Mouse (Mus musculus) right cerebral cortex, adult 2 months (tissue): ENCODE data around the gene Rbm5.

Experiments
- DNase-seq, 2 experiments: peaks; one replicate each; pipeline ENCODE4 v3.0.0; 2021 to 2022; ENCODE audit warnings: low spot score in 2 of 2

Gene Rbm5

GRCm38 (mm10) chr9:107734567-107734971 lies 36.2 kb downstream of the Rbm5 start:
- DNase-seq: no peak

- DNase-seq: no peak
Observed at GRCm38 (mm10) chr9:107729709-107730108, 41.1 kb downstream of the Rbm5 start.

GRCm38 (mm10) chr9:107728919-107729670 lies 41.7 kb downstream of the Rbm5 start:
- no peak for DNase-seq

- DNase-seq: no peak
Observed at GRCm38 (mm10) chr9:107727041-107727440, 43.8 kb downstream of the Rbm5 start.

- no peak for DNase-seq
Observed at GRCm38 (mm10) chr9:107724796-107725195, 46.0 kb downstream of the Rbm5 start.

GRCm38 (mm10) chr9:107723794-107724531 lies 46.8 kb downstream of the Rbm5 start:
- DNase-seq: no peak

GRCm38 (mm10) chr9:107723292-107723691 lies 47.5 kb downstream of the Rbm5 start:
- DNase-seq: no peak

GRCm38 (mm10) chr9:107718781-107719540 lies 51.8 kb downstream of the Rbm5 start:
- DNase-seq: no peak

GRCm38 (mm10) chr9:107716951-107717350 lies 53.8 kb downstream of the Rbm5 start:
- no peak for DNase-seq

GRCm38 (mm10) chr9:107715632-107716031 lies 55.2 kb downstream of the Rbm5 start:
- DNase-seq: no peak

- no peak for DNase-seq
Observed at GRCm38 (mm10) chr9:107714221-107714952, 56.4 kb downstream of the Rbm5 start.

- peak; percentile 57 to 67 for DNase-seq
Observed at GRCm38 (mm10) chr9:107709697-107710483, 60.9 kb downstream of the Rbm5 start, which contains the start of gene Sema3f. Sema3f (minus strand) TSS chr9:107710475.

GRCm38 (mm10) chr9:107709096-107709696 lies 61.6 kb downstream of the Rbm5 start:
- DNase-seq: no peak

- no peak for DNase-seq
Observed at GRCm38 (mm10) chr9:107708439-107709095, 62.2 kb downstream of the Rbm5 start.

GRCm38 (mm10) chr9:107707701-107708438 lies 62.9 kb downstream of the Rbm5 start:
- DNase-seq: no peak

GRCm38 (mm10) chr9:107706781-107707211 lies 64.0 kb downstream of the Rbm5 start:
- no peak for DNase-seq

GRCm38 (mm10) chr9:107703337-107704122 lies 67.3 kb downstream of the Rbm5 start:
- no peak for DNase-seq

GRCm38 (mm10) chr9:107702606-107703185 lies 68.1 kb downstream of the Rbm5 start:
- DNase-seq: no peak
